Mouse (Mus musculus) bone marrow macrophage, adult 2 months (primary cell): ENCODE data around the gene Pphln1.

Experiments
- CTCF ChIP-seq: IDR thresholded peaks from 2 replicates; pipeline ENCODE4 v1.5.1; 2012; ENCODE audit warnings: low read depth, mild to moderate bottlenecking, low read length, moderate library complexity
- POLR2A ChIP-seq: IDR thresholded peaks from 2 replicates; pipeline ENCODE4 v1.6.1; 2012; ENCODE audit warnings: mild to moderate bottlenecking, low read depth, low read length, borderline replicate concordance

DNA sequence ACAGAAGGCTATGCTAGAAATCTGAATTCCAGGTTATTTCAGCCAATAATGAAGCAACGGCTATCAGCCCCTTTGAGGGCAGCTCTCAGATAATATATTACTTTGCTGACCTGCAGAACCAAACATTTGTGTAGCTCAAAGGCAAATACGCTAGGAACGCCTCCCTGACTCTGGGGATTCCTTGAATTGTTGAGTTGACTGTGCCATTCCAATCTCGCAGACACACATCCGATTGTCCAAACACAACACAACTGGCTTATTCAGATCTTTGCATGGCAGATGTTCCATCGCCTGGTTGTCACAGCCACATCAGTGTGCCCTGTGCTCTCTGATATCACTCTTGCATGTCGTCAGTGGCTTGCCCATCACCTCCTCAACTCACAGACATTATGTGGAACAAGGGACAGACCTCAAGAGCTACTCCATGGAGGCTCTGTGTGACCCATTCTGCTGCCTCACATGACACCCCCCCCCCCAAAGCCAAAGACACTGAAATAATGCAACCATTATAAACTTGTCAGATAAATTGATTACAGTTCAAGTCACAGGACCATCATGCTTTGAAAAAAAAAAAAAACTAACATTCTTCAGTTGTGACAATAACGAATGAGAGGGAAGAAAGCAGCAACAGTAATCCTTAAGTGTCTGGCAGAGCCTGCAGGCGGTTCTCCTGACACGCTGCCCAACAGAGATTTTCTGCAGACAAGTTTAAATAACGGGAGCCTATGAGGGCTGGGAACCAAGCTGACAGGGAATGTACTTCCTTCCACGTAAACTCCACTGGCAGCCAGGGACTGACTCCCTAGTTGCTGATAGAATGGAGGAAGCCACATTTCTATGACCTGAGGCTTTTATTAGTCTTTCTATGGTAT lies 131.9 kb downstream of the Pphln1 start:
- TF ChIP-seq CTCF: no peak
- TF ChIP-seq POLR2A: no peak
